Mouse (Mus musculus): ENCODE data around the gene P4hb.
"Not testable (repeated sequence)": the region's sequence is repeated elsewhere in the genome, so short reads cannot be mapped to it uniquely, and the experiment has no call there.

The P4hb gene

GRCm38 (mm10) chr11:120572417-120572751, 669 bp downstream of the P4hb start:
- DNase-seq: no peak

- no peak for DNase-seq
These were observed 1.2 kb downstream of the P4hb start for GRCm38 (mm10) chr11:120571754-120572416.

- DNase-seq: no peak
These were observed 1.9 kb downstream of the P4hb start for GRCm38 (mm10) chr11:120571122-120571521.

- DNase-seq: no peak
These were observed 4.7 kb downstream of the P4hb start for GRCm38 (mm10) chr11:120568324-120568723.

GRCm38 (mm10) chr11:120565114-120565513, 7.9 kb downstream of the P4hb start:
- DNase-seq: no peak

GRCm38 (mm10) chr11:120562949-120563348, 10.1 kb downstream of the P4hb start:
- DNase-seq: no peak

- DNase-seq: no peak
These were observed 11.9 kb downstream of the P4hb start for GRCm38 (mm10) chr11:120560952-120561728.

- not testable (repeated sequence) for DNase-seq
These were observed 14.2 kb downstream of the P4hb start for GRCm38 (mm10) chr11:120558843-120559242.

- DNase-seq: no peak
These were observed 17.8 kb downstream of the P4hb start for GRCm38 (mm10) chr11:120555260-120555659.

- DNase-seq: no peak
These were observed 18.2 kb downstream of the P4hb start for GRCm38 (mm10) chr11:120554834-120555233.

GRCm38 (mm10) chr11:120552736-120553135, 20.3 kb downstream of the P4hb start:
- DNase-seq: no peak

- DNase-seq: no peak
These were observed 22.1 kb downstream of the P4hb start, which contains the start of gene Ppp1r27 for GRCm38 (mm10) chr11:120550810-120551440. Gene Ppp1r27, minus strand, starts transcription at chr11:120551132.

GRCm38 (mm10) chr11:120549986-120550809, 22.9 kb downstream of the P4hb start:
- no peak for DNase-seq

GRCm38 (mm10) chr11:120549168-120549945, 23.7 kb downstream of the P4hb start, which contains the start of gene Mcrip1:
Gene Mcrip1, minus strand, starts transcription at chr11:120549727.
- DNase-seq: peak; percentile 96 to 97

- DNase-seq: no peak
These were observed 24.3 kb downstream of the P4hb start for GRCm38 (mm10) chr11:120548786-120549167.

GRCm38 (mm10) chr11:120548214-120548613, 24.8 kb downstream of the P4hb start:
- no peak for DNase-seq

- peak in 1 of 2 experiments; percentile 39 for DNase-seq
These were observed 25.6 kb downstream of the P4hb start for GRCm38 (mm10) chr11:120547469-120547868.

- peak in 1 of 2 experiments; percentile 42 for DNase-seq
These were observed 27.1 kb downstream of the P4hb start for GRCm38 (mm10) chr11:120545964-120546363.

GRCm38 (mm10) chr11:120542376-120542775, 30.7 kb downstream of the P4hb start:
- DNase-seq: no peak

- DNase-seq: peak; percentile 59 to 68
These were observed 31.1 kb downstream of the P4hb start for GRCm38 (mm10) chr11:120541907-120542306.

GRCm38 (mm10) chr11:120539285-120540014, 33.6 kb downstream of the P4hb start:
- DNase-seq: peak; percentile 76 to 85
